Mouse (Mus musculus) thymus, postnatal 36 days (tissue): Measurements from ENCODE around the gene Il9.

Experiments used
- DNase-seq, 2 experiments: peaks; one replicate each; pipeline ENCODE4 v3.0.0; 2022; ENCODE audit warnings: mixed read lengths in 2 of 2

The Il9 gene

GRCm38 (mm10) chr13:56468536-56468935 lies 13.5 kb downstream of the Il9 start:
- no peak for DNase-seq

GRCm38 (mm10) chr13:56467786-56468185 lies 14.3 kb downstream of the Il9 start:
- DNase-seq: no peak

- DNase-seq: no peak
Observed at GRCm38 (mm10) chr13:56463750-56464149, 18.3 kb downstream of the Il9 start.

GRCm38 (mm10) chr13:56463261-56463660 lies 18.8 kb downstream of the Il9 start:
- no peak for DNase-seq

- no peak for DNase-seq
Observed at GRCm38 (mm10) chr13:56462791-56463190, 19.3 kb downstream of the Il9 start.

GRCm38 (mm10) chr13:56461460-56461859 lies 20.6 kb downstream of the Il9 start:
- no peak for DNase-seq

GRCm38 (mm10) chr13:56458001-56458400 lies 24.0 kb downstream of the Il9 start:
- no peak for DNase-seq

- no peak for DNase-seq
Observed at GRCm38 (mm10) chr13:56450035-56450434, 32.0 kb downstream of the Il9 start.

GRCm38 (mm10) chr13:56449239-56450030 lies 32.6 kb downstream of the Il9 start:
- DNase-seq: no peak

GRCm38 (mm10) chr13:56444996-56445395 lies 37.0 kb downstream of the Il9 start:
- no peak for DNase-seq

GRCm38 (mm10) chr13:56444112-56444511 lies 37.9 kb downstream of the Il9 start:
- DNase-seq: no peak

- no peak for DNase-seq
Observed at GRCm38 (mm10) chr13:56443411-56443810, 38.6 kb downstream of the Il9 start.

GRCm38 (mm10) chr13:56438211-56439075 lies 43.6 kb downstream of the Il9 start, which contains the start of gene Slc25a48:
Gene Slc25a48, plus strand, starts transcription at chr13:56438355.
- DNase-seq: no peak

- DNase-seq: no peak
Observed at GRCm38 (mm10) chr13:56435615-56436287, 46.3 kb downstream of the Il9 start.

- no peak for DNase-seq
Observed at GRCm38 (mm10) chr13:56434311-56434751, 47.7 kb downstream of the Il9 start.

- DNase-seq: peak; percentile 49 to 51
Observed at GRCm38 (mm10) chr13:56433466-56433865, 48.6 kb downstream of the Il9 start.

GRCm38 (mm10) chr13:56432496-56432895 lies 49.5 kb downstream of the Il9 start:
- no peak for DNase-seq
